Mouse (Mus musculus) thymus, adult 2 months (tissue): ENCODE data around the gene Pdzd7.

Experiments used
- CTCF ChIP-seq: fragments of 200-500 bp; IDR thresholded peaks from 2 replicates; pipeline ENCODE4 v1.5.1; 2012; ENCODE audit warnings: mild to moderate bottlenecking, control low read depth, low read length, moderate library complexity, borderline replicate concordance; ENCODE audit not compliant: control insufficient read depth, poor library complexity, insufficient read depth; ENCODE audit errors: extremely low read depth
- POLR2A ChIP-seq: fragments of 200-500 bp; IDR thresholded peaks from 2 replicates; pipeline ENCODE4 v1.6.1; 2012; ENCODE audit warnings: mild to moderate bottlenecking, low read length, control low read depth, moderate library complexity; ENCODE audit not compliant: control insufficient read depth, poor library complexity, insufficient read depth; ENCODE audit errors: extremely low read depth

- TF ChIP-seq CTCF (no peak), POLR2A (no peak)
Observed at GRCm38 (mm10) chr19:45012219-45012618, 33.3 kb downstream of the Pdzd7 start.
